Mouse (Mus musculus) midbrain, embryonic 15.5 days (tissue): ENCODE results near the gene Tfap2c. TPM values are rescaled to one million over a fixed set of nuclear protein-coding genes. Genes with fewer than 3 reads are reported as not detected.
A peak's percentile ranks its signal among the peaks of the same experiment; 100 is the strongest.

Experiments
- ATAC-seq: fragments of 200-750 bp; cut with Nextera tagmentation; replicated peaks from 2 replicates; pipeline ENCODE4 v1.8.0; 2017; ENCODE audit warnings: moderate TSS enrichment
- H3K27ac ChIP-seq: fragments of 300-500 bp; sonication (generic); 2 replicates; pipeline ENCODE4 v1.5.1; 2015; ENCODE audit warnings: mild to moderate bottlenecking, inconsistent platforms
- H3K27me3 ChIP-seq: fragments of 300-500 bp; sonication (generic); replicated peaks from 2 replicates; pipeline ENCODE4 v1.6.1; 2015; ENCODE audit warnings: inconsistent platforms
- H3K36me3 ChIP-seq: fragments of 300-500 bp; sonication (generic); replicated peaks from 2 replicates; pipeline ENCODE4 v1.6.1; 2015; ENCODE audit warnings: inconsistent platforms
- H3K4me1 ChIP-seq: fragments of 300-500 bp; sonication (generic); 2 replicates; pipeline ENCODE4 v1.6.1; 2015; ENCODE audit warnings: inconsistent platforms
- H3K4me2 ChIP-seq: fragments of 300-500 bp; sonication (generic); 2 replicates; pipeline ENCODE4 v1.6.1; 2015; ENCODE audit warnings: inconsistent platforms, mild to moderate bottlenecking, moderate library complexity
- H3K4me3 ChIP-seq: fragments of 300-500 bp; sonication (generic); 2 replicates; pipeline ENCODE4 v1.5.1; 2015; ENCODE audit warnings: mild to moderate bottlenecking, inconsistent platforms
- H3K9ac ChIP-seq: fragments of 300-500 bp; sonication (generic); 2 replicates; pipeline ENCODE4 v1.6.1; 2015; ENCODE audit warnings: mild to moderate bottlenecking, inconsistent platforms
- H3K9me3 ChIP-seq: fragments of 300-500 bp; sonication (generic); 2 replicates; pipeline ENCODE4 v1.6.1; 2016; ENCODE audit warnings: inconsistent platforms
- whole genome bisulfite sequencing: fragments of 180-500 bp; shearing (Covaris S2); methylation state at CpG from one replicate; pipeline ENCODE4 v1.1.7; 2015; ENCODE audit warnings: mixed read lengths; 5-methylcytosine and 5-hydroxymethylcytosine counted together
- polyA plus RNA-seq: library from polyadenylated mRNA; unstranded; fragments of >200 nt; fragmentation: Nextera tagmentation; extraction: Ambion mirVana; gene quantifications from 2 replicates; pipeline ENCODE4 v1.2.1, GENCODE M21; 2015

The Tfap2c gene
- 0.34 and 0.79 TPM in 2 replicates for polyA plus RNA-seq

- Histone ChIP-seq H3K9me3 (no peaks in the 10 kb centered on the region), H3K4me3 (peak within 1 kb of the TSS; percentile 19), H3K4me2 (peak within 1 kb of the TSS; percentile 36), H3K9ac (no peak within 1 kb of the TSS), H3K36me3 (no peaks in the 10 kb centered on the region), H3K27ac (no peak within 1 kb of the TSS), H3K27me3 (peaks cover 92% of the 10 kb centered on the region), H3K4me1 (peaks cover 35% of the 10 kb centered on the region)
- ATAC-seq = no peak
- under 1% methylated on average over 70 of the region's 70 CpGs for WGBS
Measured at GRCm38 (mm10) chr2:172549371-172550155, at the start of gene Tfap2c. Gene Tfap2c, plus strand, starts transcription at chr2:172549593.

- Histone ChIP-seq H3K27ac (no peak overlapping the region), H3K27me3 (no peaks in the 10 kb centered on the region), H3K4me1 (no peaks in the 10 kb centered on the region), H3K36me3 (no peaks in the 10 kb centered on the region), H3K9ac (no peak overlapping the region), H3K9me3 (no peaks in the 10 kb centered on the region), H3K4me2 (no peak overlapping the region), H3K4me3 (no peak overlapping the region)
- ATAC-seq = no peak
- 54% methylated on average over 7 of the region's 7 CpGs for WGBS
Measured at GRCm38 (mm10) chr2:172500752-172501316, 48.6 kb upstream of the Tfap2c start.

GRCm38 (mm10) chr2:172501341-172501740 is 48.1 kb upstream of the Tfap2c start:
- Histone ChIP-seq H3K27me3 (no peaks in the 10 kb centered on the region), H3K4me3 (no peak overlapping the region), H3K9me3 (no peaks in the 10 kb centered on the region), H3K27ac (no peak overlapping the region), H3K4me2 (no peak overlapping the region), H3K9ac (no peak overlapping the region), H3K36me3 (no peaks in the 10 kb centered on the region), H3K4me1 (no peaks in the 10 kb centered on the region)
- 5% methylated on average over 4 of the region's 4 CpGs for WGBS
- ATAC-seq = no peak

GRCm38 (mm10) chr2:172502168-172502567 is 47.2 kb upstream of the Tfap2c start:
- Histone ChIP-seq H3K27ac (no peak overlapping the region), H3K9ac (no peak overlapping the region), H3K4me3 (no peak overlapping the region), H3K4me1 (no peaks in the 10 kb centered on the region), H3K36me3 (no peaks in the 10 kb centered on the region), H3K9me3 (no peaks in the 10 kb centered on the region), H3K4me2 (no peak overlapping the region), H3K27me3 (no peaks in the 10 kb centered on the region)
- ATAC-seq = no peak
- WGBS = 85% methylated on average over 14 of the region's 14 CpGs

GRCm38 (mm10) chr2:172506121-172506520 is 43.3 kb upstream of the Tfap2c start:
- no peak overlapping the region for H3K27ac ChIP-seq
- H3K9me3 ChIP-seq = no peaks in the 10 kb centered on the region
- no peaks in the 10 kb centered on the region for H3K27me3 ChIP-seq
- H3K4me3 ChIP-seq = no peak overlapping the region
- 86% methylated on average over 7 of the region's 7 CpGs for WGBS
- H3K9ac ChIP-seq = no peak overlapping the region
- no peak overlapping the region for H3K4me2 ChIP-seq
- no peaks in the 10 kb centered on the region for H3K4me1 ChIP-seq
- no peaks in the 10 kb centered on the region for H3K36me3 ChIP-seq
- ATAC-seq = no peak

- Histone ChIP-seq H3K9ac (no peak overlapping the region), H3K4me2 (no peak overlapping the region), H3K27me3 (no peaks in the 10 kb centered on the region), H3K27ac (no peak overlapping the region), H3K9me3 (no peaks in the 10 kb centered on the region), H3K4me1 (no peaks in the 10 kb centered on the region), H3K36me3 (no peaks in the 10 kb centered on the region), H3K4me3 (no peak overlapping the region)
- no peak for ATAC-seq
- 90% methylated on average over 15 of the region's 15 CpGs for WGBS
Measured at GRCm38 (mm10) chr2:172510056-172510712, 39.2 kb upstream of the Tfap2c start.

- no peaks in the 10 kb centered on the region for H3K9me3 ChIP-seq
- no peaks in the 10 kb centered on the region for H3K4me1 ChIP-seq
- H3K4me2 ChIP-seq = no peak overlapping the region
- H3K27me3 ChIP-seq = no peaks in the 10 kb centered on the region; the same call in 1 of the 2 replicates
- no peak overlapping the region for H3K27ac ChIP-seq
- WGBS = 56% methylated on average over 3 of the region's 3 CpGs
- no peak for ATAC-seq
- H3K36me3 ChIP-seq = no peaks in the 10 kb centered on the region
- no peak overlapping the region for H3K9ac ChIP-seq
- H3K4me3 ChIP-seq = no peak overlapping the region
Measured at GRCm38 (mm10) chr2:172510899-172511298, 38.5 kb upstream of the Tfap2c start.

GRCm38 (mm10) chr2:172516407-172516992 is 32.9 kb upstream of the Tfap2c start:
- H3K4me3 ChIP-seq = no peak overlapping the region
- H3K9me3 ChIP-seq = no peaks in the 10 kb centered on the region
- H3K36me3 ChIP-seq = no peaks in the 10 kb centered on the region
- no peak overlapping the region for H3K4me2 ChIP-seq
- no peak for ATAC-seq
- no peak overlapping the region for H3K27ac ChIP-seq
- no peaks in the 10 kb centered on the region for H3K4me1 ChIP-seq
- 26% methylated on average over 11 of the region's 11 CpGs for WGBS
- H3K9ac ChIP-seq = no peak overlapping the region
- peaks cover 4% of the 10 kb centered on the region; the same call in 1 of the 2 replicates for H3K27me3 ChIP-seq

- H3K36me3 ChIP-seq = no peaks in the 10 kb centered on the region
- ATAC-seq = no peak
Measured at GRCm38 (mm10) chr2:172520616-172521371, 28.6 kb upstream of the Tfap2c start.

GRCm38 (mm10) chr2:172522528-172522927 is 26.9 kb upstream of the Tfap2c start:
- no peak for ATAC-seq
- Histone ChIP-seq H3K27ac (no peak overlapping the region), H3K9me3 (no peaks in the 10 kb centered on the region), H3K4me3 (no peak overlapping the region), H3K4me2 (no peak overlapping the region), H3K36me3 (no peaks in the 10 kb centered on the region), H3K9ac (no peak overlapping the region), H3K4me1 (no peaks in the 10 kb centered on the region), H3K27me3 (0 out of 2 replicates have a peak, but pooled peaks cover 4% of the 10 kb centered on the region)
- 89% methylated on average over 10 of the region's 12 CpGs for WGBS

More at GRCm38 (mm10) chr2:172520616-172521371, 28.6 kb upstream of the Tfap2c start:
- Histone ChIP-seq H3K27me3 (0 out of 2 replicates have a peak, but pooled peaks cover 4% of the 10 kb centered on the region), H3K27ac (no peak overlapping the region), H3K9ac (no peak overlapping the region), H3K4me1 (no peaks in the 10 kb centered on the region), H3K4me2 (no peak overlapping the region), H3K9me3 (no peaks in the 10 kb centered on the region), H3K4me3 (no peak overlapping the region)
- 91% methylated on average over 9 of the region's 9 CpGs for WGBS

GRCm38 (mm10) chr2:172527175-172527574 is 22.2 kb upstream of the Tfap2c start:
- H3K9ac ChIP-seq = no peak overlapping the region
- H3K27me3 ChIP-seq = no peaks in the 10 kb centered on the region
- no peak overlapping the region for H3K27ac ChIP-seq
- H3K4me2 ChIP-seq = no peak overlapping the region
- H3K4me1 ChIP-seq = no peaks in the 10 kb centered on the region
- ATAC-seq = no peak
- H3K4me3 ChIP-seq = no peak overlapping the region
- H3K36me3 ChIP-seq = no peaks in the 10 kb centered on the region
- no peaks in the 10 kb centered on the region for H3K9me3 ChIP-seq
- WGBS = 89% methylated on average over 8 of the region's 8 CpGs
